ENCODE assay signal across 18 mouse cellular contexts in genomic region chr16:8612214-8613005, GRCm38 (mm10). TPM values are rescaled to one million over a fixed set of nuclear protein-coding genes. Genes with fewer than 3 reads are reported as not detected.
A peak's percentile ranks its signal among the peaks of the same experiment; 100 is the strongest.
DNase-seq lines count a peak whose midpoint lies in the region; ATAC-seq and TF ChIP-seq lines count a peak whose summit lies in the region.
"Had no signal": no experiment of that assay in that cellular context is flagged by ENCODE, and none has a peak within 500 bp of the region (broad histone marks: within the 10 kb centered on the region; RNA-seq: fewer than 3 reads in every experiment).

No protein-coding gene starts in this region.

- TF ChIP-seq POLR2A in bone marrow, adult 2 months (IDR thresholded peaks at IDR 0.05; ENCODE audit: borderline replicate concordance, control insufficient read depth, low read depth, low read length): no peak

- DNase-seq in spleen, postnatal 14 days (ENCODE audit: low spot score in 2 of 2): peak; percentile 24 to 45
- DNase-seq in testis, postnatal 10 days (ENCODE audit: low spot score): no peak
- DNase-seq in layer of hippocampus, postnatal 36 days: no peak
- DNase-seq: adrenal gland, adult 8-10 months; cerebellum, adult 9-10 months; embryo, embryonic 11 days; gastrocnemius, postnatal 25 days; heart, postnatal 36 days; lung, postnatal 4 days; right cerebral cortex, postnatal 14 days had no signal

- peak overlapping the region; percentile 64 for H3K4me2 ChIP-seq in liver, embryonic 15.5 days
- H3K4me2 ChIP-seq: heart, embryonic 11.5 days; limb, embryonic 15.5 days had no signal

- H3K4me3 ChIP-seq in bone marrow, adult 2 months (replicated peaks; ENCODE audit: control insufficient read depth, low read depth, low read length): no peak overlapping the region
- peak overlapping the region; percentile 32 for H3K4me3 ChIP-seq in liver, embryonic 15.5 days (replicated peaks)
- H3K4me3 ChIP-seq: limb, embryonic 15.5 days had no signal

- 67% methylated on average over 8 of the region's 8 CpGs for WGBS in bone marrow, adult 2 months
- 53% methylated on average over 8 of the region's 8 CpGs for WGBS in liver, embryonic 15.5 days (ENCODE audit: insufficient replicate concordance)

- no peaks in the 10 kb centered on the region for H3K9me3 ChIP-seq in liver, embryonic 15.5 days (replicated peaks)
- H3K9me3 ChIP-seq: limb, embryonic 15.5 days had no signal

- H3K36me3 ChIP-seq in liver, embryonic 15.5 days (replicated peaks): peaks cover 14% of the 10 kb centered on the region; the same call in 1 of the 2 replicates

- no peak for TF ChIP-seq CTCF in bone marrow, adult 2 months (IDR thresholded peaks at IDR 0.05; ENCODE audit: control insufficient read depth, insufficient read depth, low read length)

- H3K27me3 ChIP-seq in liver, embryonic 15.5 days: no peaks in the 10 kb centered on the region
- H3K27me3 ChIP-seq: limb, embryonic 15.5 days had no signal

- peaks cover 3% of the 10 kb centered on the region for H3K4me1 ChIP-seq in bone marrow, adult 2 months (ENCODE audit: control insufficient read depth, insufficient read depth, low read length)
- H3K4me1 ChIP-seq in liver, embryonic 15.5 days (replicated peaks): peaks cover 47% of the 10 kb centered on the region
- H3K4me1 ChIP-seq: limb, embryonic 15.5 days had no signal

- peak; percentile 93 for ATAC-seq in erythroblast, adult 5-6 weeks (replicated peaks; ENCODE audit: low FRiP score, poor library complexity, severe bottlenecking)
- peak; percentile 99 for ATAC-seq in liver, embryonic 15.5 days (ENCODE audit: insufficient read depth)
- ATAC-seq in inflammation-experienced regulatory T-cells, adult 6 months: no peak
- ATAC-seq: midbrain, embryonic 16.5 days had no signal

- peak overlapping the region; percentile 41 for H3K9ac ChIP-seq in liver, embryonic 15.5 days
- H3K9ac ChIP-seq: limb, embryonic 15.5 days had no signal

- peak overlapping the region; percentile 87 for H3K27ac ChIP-seq in bone marrow, adult 2 months (ENCODE audit: control insufficient read depth, insufficient read depth, low read depth, low read length, poor library complexity)
- H3K27ac ChIP-seq in liver, embryonic 15.5 days (replicated peaks): peak overlapping the region; percentile 92
- H3K27ac ChIP-seq: kidney, postnatal 0 days; limb, embryonic 15.5 days had no signal

RNA-seq across cellular contexts. Expression of gene Pmm2, which starts 25.1 kb away (rescaled TPM):
- 23.4 and 41.4 TPM in 2 replicates for polyA plus RNA-seq in bone marrow, adult 2 months (2011; ENCODE audit: insufficient read depth, insufficient read length, low replicate concordance, missing spikeins)
- total RNA-seq in erythroblast, adult 5-6 weeks (2015; ENCODE audit: low replicate concordance): 27.2 and 40.7 TPM in 2 replicates
- 52.6 and 60.8 TPM in 2 replicates for total RNA-seq in erythroblast, adult 5-6 weeks (2017; ENCODE audit: low replicate concordance)
- 30.4 and 31.5 TPM in 2 replicates for polyA plus RNA-seq in liver, embryonic 15.5 days (2015; fragmentation: Nextera tagmentation; extraction: Ambion mirVana)
- 100 to 1,000 TPM in 1 of 3 experiments, 10 to 100 TPM in 2; 89.9 to 115 (median 99.3) TPM for polyA plus RNA-seq in inflammation-experienced regulatory T-cells, adult 6 months (2017; shearing (Covaris generic))
- 10 to 100 TPM; 33.2 to 40.8 TPM for total RNA-seq in layer of hippocampus, postnatal 36 days (2021)

RNA-seq across cellular contexts. Expression of gene Tmem186, which starts 25.1 kb away (rescaled TPM):
- 8.0 TPM in 2 replicates for polyA plus RNA-seq in bone marrow, adult 2 months (2011; ENCODE audit: insufficient read depth, insufficient read length, low replicate concordance, missing spikeins)
- total RNA-seq in erythroblast, adult 5-6 weeks (2015; ENCODE audit: low replicate concordance): 4.2 and 6.7 TPM in 2 replicates
- total RNA-seq in erythroblast, adult 5-6 weeks (2017; ENCODE audit: low replicate concordance): 1.8 and 5.6 TPM in 2 replicates
- 8.9 and 9.8 TPM in 2 replicates for polyA plus RNA-seq in liver, embryonic 15.5 days (2015; fragmentation: Nextera tagmentation; extraction: Ambion mirVana)
- 10 to 100 TPM in 2 of 3 experiments, 1 to 10 TPM in 1; 8.0 to 12.6 (median 12.5) TPM for polyA plus RNA-seq in inflammation-experienced regulatory T-cells, adult 6 months (2017; shearing (Covaris generic))
- 10 to 100 TPM; 11.0 to 12.9 TPM for total RNA-seq in layer of hippocampus, postnatal 36 days (2021)

RNA-seq across cellular contexts. Expression of gene Carhsp1, which starts 59.5 kb away (rescaled TPM):
- polyA plus RNA-seq in bone marrow, adult 2 months (2011; ENCODE audit: insufficient read depth, insufficient read length, low replicate concordance, missing spikeins): 66.5 and 76.5 TPM in 2 replicates
- total RNA-seq in erythroblast, adult 5-6 weeks (2015; ENCODE audit: low replicate concordance): 106 and 129 TPM in 2 replicates
- total RNA-seq in erythroblast, adult 5-6 weeks (2017; ENCODE audit: low replicate concordance): 184 and 218 TPM in 2 replicates
- polyA plus RNA-seq in liver, embryonic 15.5 days (2015; fragmentation: Nextera tagmentation; extraction: Ambion mirVana): 85.9 and 94.7 TPM in 2 replicates
- polyA plus RNA-seq in inflammation-experienced regulatory T-cells, adult 6 months (2017; shearing (Covaris generic)): 10 to 100 TPM; 14.0 to 53.9 (median 14.9) TPM
- 10 to 100 TPM; 21.0 to 22.7 TPM for total RNA-seq in layer of hippocampus, postnatal 36 days (2021)

Comparison
In these comparisons a context has a peak if more than half of its experiments do, and no peak if none do; other contexts are left out.
1. DNase-seq: peak in spleen, postnatal 14 days (2 of 2); none in testis, postnatal 10 days (single experiment) and layer of hippocampus, postnatal 36 days (0 of 2).